Mouse (Mus musculus) thymus, adult 2 months (tissue): ENCODE measurements at regions not wholly inside any gene's neighbourhood (a gene's known extent, or its start where the extent isn't known, plus 50 kb on each side); places are given as distances from the start of the nearest gene placed in this dataset.

Experiments
- CTCF ChIP-seq: fragments of 200-500 bp; IDR thresholded peaks from 2 replicates; pipeline ENCODE4 v1.5.1; 2012; ENCODE audit warnings: mild to moderate bottlenecking, control low read depth, low read length, moderate library complexity, borderline replicate concordance; ENCODE audit not compliant: control insufficient read depth, poor library complexity, insufficient read depth; ENCODE audit errors: extremely low read depth
- POLR2A ChIP-seq: fragments of 200-500 bp; IDR thresholded peaks from 2 replicates; pipeline ENCODE4 v1.6.1; 2012; ENCODE audit warnings: mild to moderate bottlenecking, low read length, control low read depth, moderate library complexity; ENCODE audit not compliant: control insufficient read depth, poor library complexity, insufficient read depth; ENCODE audit errors: extremely low read depth

- TF ChIP-seq CTCF (no peak), POLR2A (no peak)
Measured at GRCm38 (mm10) chr10:38875667-38876245, 54.2 kb upstream of the Rfpl4b start.
